Mouse (Mus musculus) hematopoietic stem cell, adult 5-6 weeks (primary cell): ENCODE measurements around the gene Ksr1. TPM values are rescaled to one million over a fixed set of nuclear protein-coding genes. Genes with fewer than 3 reads are reported as not detected.

Experiments used
- ATAC-seq, 2 experiments: fragments of 125-278 bp in 1 of 2; replicated peaks in 1 of 2; 2 replicates each; pipeline ENCODE4 v1.8.0; 2016 to 2017; ENCODE audit warnings: inconsistent platforms in 2 of 2, mild to moderate bottlenecking in 2 of 2, moderate number of reproducible peaks in 2 of 2, low read depth in 1 of 2, moderate TSS enrichment in 1 of 2; ENCODE audit not compliant: low FRiP score in 2 of 2, poor library complexity in 2 of 2, severe bottlenecking in 2 of 2, insufficient read depth in 1 of 2, low TSS enrichment in 1 of 2
- total RNA-seq: library from RNA; stranded (forward); fragments of 172-1452, 232-1000 nt; gene quantifications from 2 replicates; pipeline ENCODE4 v1.2.3, GENCODE M21; 2017

Gene Ksr1
- total RNA-seq, 1 experiment from 2014 or later: 15.1 TPM

DNA sequence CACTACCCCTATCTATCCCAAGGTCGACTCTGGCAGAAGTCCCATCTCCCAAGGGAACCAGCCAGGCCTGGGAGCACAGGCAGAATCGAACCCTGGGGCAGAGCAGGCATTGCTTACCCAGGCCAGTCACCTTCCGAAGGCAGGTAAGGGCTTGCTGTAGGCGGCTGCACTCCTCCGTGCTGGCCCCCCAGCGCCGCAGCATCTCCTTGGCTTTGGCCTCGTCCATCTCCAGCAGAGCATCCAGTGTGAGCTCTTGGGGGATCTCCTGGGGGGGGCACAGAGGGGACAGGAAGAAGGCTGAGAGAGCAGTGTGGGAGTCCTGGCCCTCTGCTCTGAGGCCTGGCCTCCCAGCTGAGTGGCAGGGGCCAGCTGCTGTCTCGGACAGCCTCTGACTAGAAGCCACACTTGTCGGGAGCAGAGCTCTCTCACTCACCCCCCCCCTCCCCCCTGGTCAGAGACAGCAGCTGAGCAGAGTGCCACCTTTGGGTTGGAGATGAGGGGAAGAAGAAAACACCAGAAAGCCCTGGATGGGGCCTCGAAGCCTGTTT lies 99.0 kb downstream of the Ksr1 start:
- no peak for ATAC-seq

DNA sequence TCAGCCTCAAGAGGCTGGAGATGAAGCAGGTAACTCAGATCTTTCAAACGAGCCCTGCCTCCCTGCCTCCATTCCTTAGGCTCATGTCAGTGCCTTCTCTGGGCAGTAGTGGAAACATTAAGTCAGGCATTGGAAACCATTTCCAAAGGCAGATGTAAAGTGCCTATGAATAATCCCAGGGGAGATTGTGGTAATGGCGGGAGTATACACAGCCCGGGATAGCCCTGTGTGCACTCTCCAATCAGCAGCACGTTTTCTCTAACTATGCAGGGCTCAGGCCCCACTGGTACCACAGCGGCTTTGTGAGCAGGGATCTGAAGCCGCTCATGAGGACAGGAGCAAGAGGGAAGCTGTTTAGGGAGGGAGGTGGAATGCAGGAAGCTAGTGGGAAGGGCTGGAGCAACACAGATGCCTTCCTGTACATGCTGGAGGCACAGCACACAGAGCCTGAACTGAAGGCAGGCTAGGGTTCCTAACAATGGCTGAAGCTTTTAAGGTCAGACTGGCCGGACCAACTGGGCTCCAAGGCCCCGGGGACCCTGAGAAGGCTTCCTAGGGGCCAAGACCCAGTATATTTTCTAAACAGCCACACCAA lies 99.5 kb downstream of the Ksr1 start:
- no peak for ATAC-seq

- ATAC-seq: peak; percentile 60 to 68; a peak in 3 of 4 replicates
Observed at GRCm38 (mm10) chr11:79045231-79045630, 101.0 kb downstream of the Ksr1 start.

DNA sequence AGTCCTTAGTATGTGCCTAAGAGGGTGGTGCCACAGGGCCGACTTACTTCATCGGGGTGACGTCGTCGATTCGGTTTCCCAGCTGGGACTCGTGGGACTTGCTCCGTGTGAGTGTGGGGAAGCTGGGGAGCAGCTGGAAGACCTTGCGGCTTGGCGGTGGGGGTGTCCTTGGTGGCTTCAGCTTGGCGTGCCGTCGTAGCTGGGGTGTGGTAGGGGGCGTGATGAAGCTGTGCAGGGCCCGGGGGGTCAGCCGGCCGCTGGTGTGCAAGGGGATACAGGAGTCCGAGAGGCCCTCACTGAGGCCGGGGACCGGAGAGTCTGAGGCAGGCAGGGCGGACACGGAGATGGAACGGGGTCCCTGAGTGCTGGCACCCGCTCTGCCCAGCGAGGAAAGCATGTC lies 101.4 kb downstream of the Ksr1 start:
- no peak for ATAC-seq

DNA sequence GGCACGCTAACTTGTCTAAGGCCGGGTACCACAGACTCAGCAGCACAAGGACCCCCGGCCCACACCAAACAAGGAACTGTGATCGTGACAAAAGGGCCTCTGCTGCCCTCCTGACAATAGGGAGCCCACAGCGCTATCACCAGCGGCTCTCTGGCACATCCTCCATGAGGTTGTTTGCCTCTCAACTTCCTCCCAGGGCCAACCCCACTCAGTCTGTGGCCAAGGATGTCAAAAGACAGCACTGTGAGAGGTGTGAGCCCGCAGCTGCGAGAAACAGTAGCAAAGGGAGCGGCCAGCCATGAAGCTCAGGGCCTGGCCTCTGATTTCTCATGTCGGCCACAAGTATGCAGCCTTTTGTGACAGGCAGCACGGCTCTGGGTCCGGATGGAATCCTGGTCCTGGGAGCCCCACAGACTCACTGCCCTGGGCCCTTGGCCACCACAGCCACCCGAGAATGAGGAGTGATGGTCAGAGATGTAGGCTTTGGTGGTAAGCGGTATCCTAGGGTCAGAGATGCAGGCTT lies 104.2 kb downstream of the Ksr1 start:
- ATAC-seq: peak in 1 of 2 experiments; percentile 26; a peak in 1 of 4 replicates

DNA sequence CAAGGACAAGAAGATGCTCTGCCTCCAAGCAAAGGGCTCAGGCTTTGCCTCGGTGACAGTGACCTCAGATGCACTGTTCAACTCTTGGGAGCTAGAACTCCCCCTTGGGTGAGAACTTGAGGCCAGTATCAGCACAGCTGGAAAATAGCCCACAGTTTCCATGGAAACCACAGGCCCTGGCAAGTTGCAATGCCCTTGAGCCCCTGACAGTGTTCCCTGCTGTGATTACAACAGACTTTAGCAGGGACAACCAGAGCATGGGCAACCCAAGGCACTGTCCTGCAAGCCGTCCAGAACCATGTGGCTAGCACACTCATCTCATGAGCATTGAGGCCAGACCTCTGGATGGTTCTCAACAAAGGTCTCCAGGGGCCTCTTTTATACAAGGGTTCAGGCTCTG lies 106.7 kb downstream of the Ksr1 start:
- ATAC-seq: no peak

GRCm38 (mm10) chr11:79037555-79037954 lies 108.7 kb downstream of the Ksr1 start:
- ATAC-seq: no peak

DNA sequence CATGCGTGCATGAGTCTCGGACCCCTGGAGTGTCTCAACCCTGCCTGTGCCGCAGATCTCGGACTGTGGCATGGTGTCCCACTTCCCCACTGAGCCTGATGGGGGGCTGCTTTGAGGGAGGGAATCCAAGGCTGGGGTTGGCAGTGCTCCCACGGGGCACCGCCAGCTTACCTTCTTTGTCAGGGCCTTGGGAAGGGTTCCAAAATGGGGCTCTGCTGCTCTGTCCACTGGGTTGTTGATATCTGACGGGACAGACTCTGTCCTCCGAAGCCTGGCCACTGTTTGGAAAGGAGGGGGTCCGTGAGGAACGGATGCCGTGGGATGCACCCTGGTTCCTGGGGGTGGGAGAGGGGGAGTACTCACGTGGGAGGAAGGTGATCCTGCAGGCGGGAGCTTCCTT lies 109.9 kb downstream of the Ksr1 start:
- no peak for ATAC-seq

DNA sequence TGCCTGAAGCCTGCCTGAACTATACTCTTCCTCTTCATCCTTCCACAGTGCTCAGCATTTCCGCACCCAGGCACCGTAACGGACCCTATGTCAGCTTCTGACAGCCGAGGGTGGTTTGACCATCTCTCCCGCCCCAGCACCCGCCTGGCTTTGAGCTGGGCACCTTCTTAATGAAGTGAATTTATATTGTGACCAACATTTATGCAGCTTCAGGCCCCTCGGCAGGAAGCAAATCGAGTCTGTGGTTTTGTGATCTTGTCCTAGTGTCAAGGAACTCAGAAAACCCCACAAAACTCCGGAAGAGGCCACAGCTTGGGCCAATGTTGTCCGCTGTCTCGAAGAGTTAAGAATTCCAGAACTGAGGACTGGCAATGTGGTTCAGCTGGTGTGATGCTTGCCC lies 112.6 kb downstream of the Ksr1 start:
- no peak for ATAC-seq

DNA sequence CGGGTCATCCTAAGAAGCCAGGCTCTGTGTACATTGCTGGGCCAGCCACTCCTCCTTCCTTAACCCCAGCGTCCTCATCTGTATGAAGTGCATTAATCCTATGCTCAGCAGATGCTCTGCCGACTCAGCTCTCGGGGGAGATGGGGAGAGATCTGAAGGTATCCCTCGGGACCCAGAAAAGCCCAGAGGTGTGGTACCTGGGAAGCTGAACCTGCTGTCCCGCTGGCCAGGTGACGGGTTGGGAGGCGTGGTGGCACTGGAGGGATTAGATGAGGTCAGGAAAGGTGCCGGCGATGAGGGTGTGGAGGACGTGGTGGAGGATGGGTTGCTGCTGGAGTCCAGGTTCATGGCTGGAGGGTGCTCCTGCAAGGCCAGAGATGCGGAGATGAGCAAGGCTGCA lies 113.2 kb downstream of the Ksr1 start:
- ATAC-seq: no peak

GRCm38 (mm10) chr11:79031452-79031746 lies 114.8 kb downstream of the Ksr1 start:
- no peak for ATAC-seq

GRCm38 (mm10) chr11:79030570-79031451 lies 115.4 kb downstream of the Ksr1 start:
- ATAC-seq: peak; percentile 54 to 58

DNA sequence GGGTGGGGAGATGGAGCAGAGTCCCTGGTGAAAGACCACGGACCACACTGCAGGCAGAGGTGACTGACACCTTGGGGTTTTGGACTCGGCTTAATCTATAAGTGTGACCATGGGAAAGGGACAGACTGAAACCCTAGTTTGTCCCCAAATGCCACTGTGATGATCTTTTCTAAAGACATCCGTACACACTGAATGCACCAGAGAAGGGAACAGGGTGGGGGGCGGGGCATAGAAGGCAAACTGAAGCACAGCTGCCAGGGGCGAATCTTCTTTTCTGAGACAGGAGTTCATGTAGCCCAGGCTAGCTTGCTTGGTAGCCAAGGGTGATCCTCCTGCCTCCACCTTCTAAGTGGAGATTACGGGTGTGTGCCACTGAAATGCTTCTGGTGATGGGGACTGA lies 122.5 kb downstream of the Ksr1 start:
- peak in 1 of 2 experiments; percentile 10; a peak in 1 of 4 replicates for ATAC-seq

- peak; percentile 63 to 71 for ATAC-seq
Observed at GRCm38 (mm10) chr11:79023342-79023741, 122.9 kb downstream of the Ksr1 start.

DNA sequence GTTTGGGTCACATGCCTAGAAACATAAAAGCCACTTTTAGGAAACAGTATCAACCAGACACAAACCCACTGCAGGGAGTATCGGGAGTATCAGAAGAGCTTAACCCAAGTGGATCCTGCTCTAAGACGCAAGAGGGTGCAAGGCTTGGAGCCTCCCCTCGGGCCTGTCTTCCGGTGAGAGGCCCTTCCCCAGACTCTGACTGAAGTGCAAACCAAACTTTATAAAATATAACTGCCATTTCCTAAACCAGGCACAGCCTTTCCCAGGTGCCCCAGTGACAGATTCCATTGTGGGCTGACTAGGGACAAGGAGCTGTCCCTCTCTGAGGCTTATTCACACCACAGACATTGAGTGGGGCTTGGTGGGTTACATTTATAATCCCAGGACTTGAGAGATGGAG lies 123.4 kb downstream of the Ksr1 start:
- ATAC-seq: no peak

GRCm38 (mm10) chr11:79020535-79021045 lies 125.6 kb downstream of the Ksr1 start:
- ATAC-seq: no peak

GRCm38 (mm10) chr11:79019839-79020534 lies 126.2 kb downstream of the Ksr1 start:
- ATAC-seq: peak in 1 of 2 experiments; percentile 9; a peak in 1 of 4 replicates
